Mouse (Mus musculus): ENCODE measurements around the gene Apoa4. TPM values are rescaled to one million over a fixed set of nuclear protein-coding genes. Genes with fewer than 3 reads are reported as not detected.
A peak's percentile ranks its signal among the peaks of the same experiment; 100 is the strongest.

The Apoa4 gene
- total and polyA plus RNA-seq, 3 experiments, result not detected

- TF ChIP-seq UBTF (IDR thresholded peaks at IDR 0.05; ENCODE audit: borderline replicate concordance, insufficient read depth, low read depth, low read length), result no peak
- TF ChIP-seq MAX (IDR thresholded peaks at IDR 0.05; ENCODE audit: low read length), result peak; percentile 41; the same call in 1 of the 2 replicates
- TF ChIP-seq TBP (IDR thresholded peaks at IDR 0.05; ENCODE audit: low read depth, low read length), result peak; percentile 71; the same call in 1 of the 2 replicates
- TF ChIP-seq POLR2AphosphoS2 (IDR thresholded peaks at IDR 0.05; ENCODE audit: low read length), result peak; percentile 94
- peak; percentile 85 to 95 for TF ChIP-seq POLR2A (IDR thresholded peaks at IDR 0.05; ENCODE audit: control insufficient read depth in 1 of 2, insufficient read depth in 1 of 2, low read depth in 1 of 2, low read length in 2 of 2, poor library complexity in 1 of 2)
- TF ChIP-seq TCF12 (IDR thresholded peaks at IDR 0.05; ENCODE audit: low read depth, low read length), result peak; percentile 62; the same call in 1 of the 2 replicates
- no peak for TF ChIP-seq MYB (IDR thresholded peaks at IDR 0.05; ENCODE audit: low read depth, low read length)
- no peak for TF ChIP-seq CHD1 (IDR thresholded peaks at IDR 0.05; ENCODE audit: low read depth, low read length)
Measured at GRCm38 (mm10) chr9:46282631-46283436, 42.3 kb downstream of the Apoa4 start, which contains the start of gene Bud13 (continued).

Other genes with a start within 250 kb of the Apoa4 start
- 125 and 127 TPM in 2 replicates for gene Pafah1b2, start 228.0 kb upstream of the Apoa4 start, total RNA-seq (2012; rRNA removed)
- 100 to 1,000 TPM; 131 to 178 TPM for gene Pafah1b2, start 228.0 kb upstream of the Apoa4 start, polyA plus RNA-seq (2012; ENCODE audit: insufficient read depth in 1 of 2, insufficient read length in 2 of 2, low read depth in 1 of 2, low replicate concordance in 2 of 2, missing spikeins in 1 of 2)
- 63.3 and 78.7 TPM in 2 replicates for gene Sik3, start 227.9 kb upstream of the Apoa4 start, total RNA-seq (2012; rRNA removed)
- gene Sik3, start 227.9 kb upstream of the Apoa4 start, polyA plus RNA-seq (2012; ENCODE audit: insufficient read depth in 1 of 2, insufficient read length in 2 of 2, low read depth in 1 of 2, low replicate concordance in 2 of 2, missing spikeins in 1 of 2), result 100 to 1,000 TPM in 1 of 2 experiments, not detected in 1; 111 TPM
- gene Apoa1, start 12.1 kb upstream of the Apoa4 start, total RNA-seq (2012; rRNA removed), result 1.8 and 4.0 TPM in 2 replicates
- gene Apoa1, start 12.1 kb upstream of the Apoa4 start, polyA plus RNA-seq (2012; ENCODE audit: insufficient read depth in 1 of 2, insufficient read length in 2 of 2, low read depth in 1 of 2, low replicate concordance in 2 of 2, missing spikeins in 1 of 2), result 10 to 100 TPM in 1 of 2 experiments, not detected in 1; 16.1 TPM
- not detected in 2 replicates for gene Apoc3, start 5.1 kb upstream of the Apoa4 start, total RNA-seq (2012; rRNA removed)
- not detected for gene Apoc3, start 5.1 kb upstream of the Apoa4 start, polyA plus RNA-seq (2012; ENCODE audit: insufficient read depth in 1 of 2, insufficient read length in 2 of 2, low read depth in 1 of 2, low replicate concordance in 2 of 2, missing spikeins in 1 of 2)
- not detected in 2 replicates for gene Apoa5, start 27.9 kb downstream of the Apoa4 start, total RNA-seq (2012; rRNA removed)
- gene Apoa5, start 27.9 kb downstream of the Apoa4 start, polyA plus RNA-seq (2012; ENCODE audit: insufficient read depth in 1 of 2, insufficient read length in 2 of 2, low read depth in 1 of 2, low replicate concordance in 2 of 2, missing spikeins in 1 of 2), result under 1 TPM in 1 of 2 experiments, not detected in 1; 0.04 TPM
- gene Zpr1, start 32.4 kb downstream of the Apoa4 start, total RNA-seq (2012; rRNA removed), result 87.0 and 99.7 TPM in 2 replicates
- gene Zpr1, start 32.4 kb downstream of the Apoa4 start, polyA plus RNA-seq (2012; ENCODE audit: insufficient read depth in 1 of 2, insufficient read length in 2 of 2, low read depth in 1 of 2, low replicate concordance in 2 of 2, missing spikeins in 1 of 2), result 100 to 1,000 TPM in 1 of 2 experiments, not detected in 1; 171 TPM
- gene Bud13, start 42.3 kb downstream of the Apoa4 start, total RNA-seq (2012; rRNA removed), result 13.5 and 13.9 TPM in 2 replicates
- gene Bud13, start 42.3 kb downstream of the Apoa4 start, polyA plus RNA-seq (2012; ENCODE audit: insufficient read depth in 1 of 2, insufficient read length in 2 of 2, low read depth in 1 of 2, low replicate concordance in 2 of 2, missing spikeins in 1 of 2), result 10 to 100 TPM in 1 of 2 experiments, not detected in 1; 26.3 TPM
- not detected in 2 replicates for gene 4931429L15Rik, start 79.3 kb downstream of the Apoa4 start, total RNA-seq (2012; rRNA removed)
- gene 4931429L15Rik, start 79.3 kb downstream of the Apoa4 start, polyA plus RNA-seq (2012; ENCODE audit: insufficient read depth in 1 of 2, insufficient read length in 2 of 2, low read depth in 1 of 2, low replicate concordance in 2 of 2, missing spikeins in 1 of 2), result not detected

All from MEL (cell line).